Mouse (Mus musculus): Measurements from ENCODE around the gene Cdh3. TPM values are rescaled to one million over a fixed set of nuclear protein-coding genes. Genes with fewer than 3 reads are reported as not detected.
A peak's percentile ranks its signal among the peaks of the same experiment; 100 is the strongest.

Cdh3 gene
- 17.1 and 21.9 TPM in 2 replicates for polyA plus RNA-seq (2015; fragmentation: Nextera tagmentation; extraction: Ambion mirVana)

GRCm38 (mm10) chr8:106510365-106510975, at the start of gene Cdh3:
Gene Cdh3 (plus strand): TSS chr8:106510891.
- no peaks in the 10 kb centered on the region for H3K9me3 ChIP-seq (replicated peaks)
- peaks cover 43% of the 10 kb centered on the region for H3K4me1 ChIP-seq (replicated peaks)
- H3K4me2 ChIP-seq = peak within 1 kb of the TSS; percentile 86
- H3K27ac ChIP-seq = peak within 1 kb of the TSS; percentile 84
- no peaks in the 10 kb centered on the region for H3K27me3 ChIP-seq
- H3K4me3 ChIP-seq = peak within 1 kb of the TSS; percentile 66
- peak within 1 kb of the TSS; percentile 61 for H3K9ac ChIP-seq
- H3K36me3 ChIP-seq = no peaks in the 10 kb centered on the region
- peak; percentile 74 for ATAC-seq (replicated peaks; ENCODE audit: insufficient number of reproducible peaks, insufficient read depth, low FRiP score, low read depth)
- WGBS = under 1% methylated on average over 34 of the region's 34 CpGs

- H3K4me1 ChIP-seq (replicated peaks) = peaks cover 15% of the 10 kb centered on the region
- 56% methylated on average over 5 of the region's 5 CpGs for WGBS
- no peak overlapping the region for H3K9ac ChIP-seq
- no peaks in the 10 kb centered on the region for H3K27me3 ChIP-seq
- H3K4me2 ChIP-seq = no peak overlapping the region
- no peaks in the 10 kb centered on the region for H3K9me3 ChIP-seq (replicated peaks)
- no peak overlapping the region for H3K27ac ChIP-seq
- no peaks in the 10 kb centered on the region for H3K36me3 ChIP-seq
- no peak overlapping the region for H3K4me3 ChIP-seq
- ATAC-seq (replicated peaks; ENCODE audit: insufficient number of reproducible peaks, insufficient read depth, low FRiP score, low read depth) = no peak
Observed at GRCm38 (mm10) chr8:106462131-106462530, 48.6 kb upstream of the Cdh3 start.

- no peak overlapping the region for H3K4me3 ChIP-seq
- H3K27ac ChIP-seq = no peak overlapping the region
- 38% methylated on average over 6 of the region's 6 CpGs for WGBS
- no peak overlapping the region for H3K9ac ChIP-seq
- no peaks in the 10 kb centered on the region for H3K27me3 ChIP-seq
- H3K4me2 ChIP-seq = no peak overlapping the region
- no peak for ATAC-seq (replicated peaks; ENCODE audit: insufficient number of reproducible peaks, insufficient read depth, low FRiP score, low read depth)
- H3K36me3 ChIP-seq = no peaks in the 10 kb centered on the region
- peaks cover 15% of the 10 kb centered on the region for H3K4me1 ChIP-seq (replicated peaks)
- no peaks in the 10 kb centered on the region for H3K9me3 ChIP-seq (replicated peaks)
Observed at GRCm38 (mm10) chr8:106463795-106464194, 46.9 kb upstream of the Cdh3 start.

- WGBS = 66% methylated on average over 7 of the region's 7 CpGs
- Histone ChIP-seq H3K4me1 (replicated peaks) (no peaks in the 10 kb centered on the region), H3K4me3 (no peak overlapping the region), H3K4me2 (no peak overlapping the region), H3K9ac (no peak overlapping the region), H3K36me3 (no peaks in the 10 kb centered on the region), H3K27ac (no peak overlapping the region), H3K9me3 (replicated peaks) (no peaks in the 10 kb centered on the region), H3K27me3 (no peaks in the 10 kb centered on the region)
- ATAC-seq (replicated peaks; ENCODE audit: insufficient number of reproducible peaks, insufficient read depth, low FRiP score, low read depth) = no peak
Observed at GRCm38 (mm10) chr8:106469485-106469884, 41.2 kb upstream of the Cdh3 start.

GRCm38 (mm10) chr8:106474001-106474400, 36.7 kb upstream of the Cdh3 start:
- no peaks in the 10 kb centered on the region for H3K36me3 ChIP-seq
- H3K9ac ChIP-seq = no peak overlapping the region
- 84% methylated on average over 5 of the region's 5 CpGs for WGBS
- no peaks in the 10 kb centered on the region for H3K9me3 ChIP-seq (replicated peaks)
- H3K4me3 ChIP-seq = no peak overlapping the region
- no peaks in the 10 kb centered on the region for H3K4me1 ChIP-seq (replicated peaks)
- no peak overlapping the region for H3K4me2 ChIP-seq
- ATAC-seq (replicated peaks; ENCODE audit: insufficient number of reproducible peaks, insufficient read depth, low FRiP score, low read depth) = no peak
- H3K27ac ChIP-seq = no peak overlapping the region
- H3K27me3 ChIP-seq = no peaks in the 10 kb centered on the region

- Histone ChIP-seq H3K4me3 (no peak within 1 kb of the TSS), H3K36me3 (no peaks in the 10 kb centered on the region), H3K27me3 (no peaks in the 10 kb centered on the region), H3K9ac (no peak within 1 kb of the TSS), H3K27ac (no peak within 1 kb of the TSS), H3K4me2 (no peak within 1 kb of the TSS), H3K9me3 (replicated peaks) (no peaks in the 10 kb centered on the region), H3K4me1 (replicated peaks) (peaks cover 3% of the 10 kb centered on the region)
- 63% methylated on average over 8 of the region's 8 CpGs for WGBS
- no peak for ATAC-seq (replicated peaks; ENCODE audit: insufficient number of reproducible peaks, insufficient read depth, low FRiP score, low read depth)
Observed at GRCm38 (mm10) chr8:106500018-106500685, 10.5 kb upstream of the Cdh3 start, which contains the start of gene 6030452D12Rik. Gene 6030452D12Rik (plus strand): TSS chr8:106500522.

- no peak overlapping the region for H3K4me2 ChIP-seq
- H3K27me3 ChIP-seq = no peaks in the 10 kb centered on the region
- 87% methylated on average over 7 of the region's 7 CpGs for WGBS
- peaks cover 17% of the 10 kb centered on the region for H3K4me1 ChIP-seq (replicated peaks)
- ATAC-seq (replicated peaks; ENCODE audit: insufficient number of reproducible peaks, insufficient read depth, low FRiP score, low read depth) = no peak
- no peak overlapping the region for H3K27ac ChIP-seq
- H3K4me3 ChIP-seq = no peak overlapping the region
- no peaks in the 10 kb centered on the region for H3K36me3 ChIP-seq
- H3K9me3 ChIP-seq (replicated peaks) = no peaks in the 10 kb centered on the region
- H3K9ac ChIP-seq = no peak overlapping the region
Observed at GRCm38 (mm10) chr8:106504241-106504640, 6.5 kb upstream of the Cdh3 start.

GRCm38 (mm10) chr8:106505328-106505965, 5.2 kb upstream of the Cdh3 start:
- no peaks in the 10 kb centered on the region for H3K36me3 ChIP-seq
- H3K9me3 ChIP-seq (replicated peaks) = no peaks in the 10 kb centered on the region
- no peak for ATAC-seq (replicated peaks; ENCODE audit: insufficient number of reproducible peaks, insufficient read depth, low FRiP score, low read depth)
- H3K4me2 ChIP-seq = no peak overlapping the region
- H3K27me3 ChIP-seq = no peaks in the 10 kb centered on the region
- peaks cover 20% of the 10 kb centered on the region for H3K4me1 ChIP-seq (replicated peaks)
- WGBS = 49% methylated on average over 10 of the region's 10 CpGs
- no peak overlapping the region for H3K4me3 ChIP-seq
- H3K9ac ChIP-seq = no peak overlapping the region
- H3K27ac ChIP-seq = 0 out of 2 replicates have a peak overlapping the region, but pooled peaks have one; percentile 30

GRCm38 (mm10) chr8:106506106-106506505, 4.6 kb upstream of the Cdh3 start:
- no peaks in the 10 kb centered on the region for H3K36me3 ChIP-seq
- no peak overlapping the region for H3K9ac ChIP-seq
- H3K4me1 ChIP-seq (replicated peaks) = peaks cover 25% of the 10 kb centered on the region
- H3K4me2 ChIP-seq = no peak overlapping the region
- H3K4me3 ChIP-seq = no peak overlapping the region
- no peaks in the 10 kb centered on the region for H3K9me3 ChIP-seq (replicated peaks)
- no peaks in the 10 kb centered on the region for H3K27me3 ChIP-seq
- H3K27ac ChIP-seq = no peak overlapping the region
- no peak for ATAC-seq (replicated peaks; ENCODE audit: insufficient number of reproducible peaks, insufficient read depth, low FRiP score, low read depth)
- 85% methylated on average over 1 of the region's 1 CpGs for WGBS

GRCm38 (mm10) chr8:106507761-106508331, 2.8 kb upstream of the Cdh3 start:
- Histone ChIP-seq H3K4me2 (peak overlapping the region; percentile 83), H3K4me3 (peak overlapping the region; percentile 51), H3K9me3 (replicated peaks) (no peaks in the 10 kb centered on the region), H3K27ac (peak overlapping the region; percentile 52), H3K36me3 (no peaks in the 10 kb centered on the region), H3K4me1 (replicated peaks) (peaks cover 34% of the 10 kb centered on the region), H3K9ac (peak overlapping the region; percentile 47), H3K27me3 (no peaks in the 10 kb centered on the region)
- WGBS = 3% methylated on average over 30 of the region's 30 CpGs
- ATAC-seq (replicated peaks; ENCODE audit: insufficient number of reproducible peaks, insufficient read depth, low FRiP score, low read depth) = no peak

GRCm38 (mm10) chr8:106508456-106508855, 2.2 kb upstream of the Cdh3 start:
- Histone ChIP-seq H3K9me3 (replicated peaks) (no peaks in the 10 kb centered on the region), H3K9ac (no peak overlapping the region), H3K4me3 (peak overlapping the region; percentile 51; the same call in 1 of the 2 replicates), H3K4me1 (replicated peaks) (peaks cover 37% of the 10 kb centered on the region), H3K4me2 (peak overlapping the region; percentile 83), H3K27me3 (no peaks in the 10 kb centered on the region), H3K27ac (no peak overlapping the region), H3K36me3 (no peaks in the 10 kb centered on the region)
- ATAC-seq (replicated peaks; ENCODE audit: insufficient number of reproducible peaks, insufficient read depth, low FRiP score, low read depth) = no peak
- WGBS = 32% methylated on average over 3 of the region's 3 CpGs

Data from heart, embryonic 15.5 days (tissue).